Comparison of ENCODE assay signal across 8 mouse cellular contexts in genomic region chr11:96320688-96321087, GRCm38 (mm10). TPM values are rescaled to one million over a fixed set of nuclear protein-coding genes. Genes with fewer than 3 reads are reported as not detected.
A peak's percentile ranks its signal among the peaks of the same experiment; 100 is the strongest.
DNase-seq lines count a peak whose midpoint lies in the region; ATAC-seq and TF ChIP-seq lines count a peak whose summit lies in the region.

No protein-coding gene starts in this region.

- TF ChIP-seq CTCF in kidney, adult 2 months (conservative IDR thresholded peaks at IDR 0.05; ENCODE audit: insufficient read depth, insufficient read length, low read depth, low read length) = no peak

- H3K4me2 ChIP-seq in hindbrain, embryonic 14.5 days (replicated peaks) = peak overlapping the region; percentile 77
- peak overlapping the region; percentile 90 for H3K4me2 ChIP-seq in kidney, embryonic 16.5 days (replicated peaks; ENCODE audit: low read depth, low read length)
- peak overlapping the region; percentile 96 for H3K4me2 ChIP-seq in neural tube, embryonic 13.5 days
- no peak overlapping the region for H3K4me2 ChIP-seq in forebrain, embryonic 16.5 days (ENCODE audit: low read length)

- H3K9ac ChIP-seq in hindbrain, embryonic 14.5 days = peak overlapping the region; percentile 97
- peak overlapping the region; percentile 90 for H3K9ac ChIP-seq in kidney, embryonic 16.5 days (replicated peaks; ENCODE audit: low read length)
- peak overlapping the region; percentile 100 for H3K9ac ChIP-seq in neural tube, embryonic 13.5 days
- no peak overlapping the region for H3K9ac ChIP-seq in forebrain, embryonic 16.5 days (replicated peaks; ENCODE audit: low read depth, low read length)

- peak overlapping the region; percentile 53; the same call in 1 of the 2 replicates for H3K27ac ChIP-seq in kidney, adult 2 months (ENCODE audit: insufficient read depth, low read depth, low read length)
- peak overlapping the region; percentile 99 for H3K27ac ChIP-seq in hindbrain, embryonic 14.5 days
- peak overlapping the region; percentile 99 for H3K27ac ChIP-seq in kidney, embryonic 16.5 days (ENCODE audit: low read length)
- H3K27ac ChIP-seq in neural tube, embryonic 13.5 days (replicated peaks) = peak overlapping the region; percentile 100
- H3K27ac ChIP-seq in forebrain, embryonic 16.5 days (ENCODE audit: low read length) = no peak overlapping the region

- peaks cover 1% of the 10 kb centered on the region; the same call in 1 of the 2 replicates for H3K36me3 ChIP-seq in kidney, adult 2 months (ENCODE audit: control insufficient read depth, insufficient read depth, low read length)
- no peaks in the 10 kb centered on the region for H3K36me3 ChIP-seq in hindbrain, embryonic 14.5 days (replicated peaks; ENCODE audit: control insufficient read depth, insufficient read depth)
- no peaks in the 10 kb centered on the region for H3K36me3 ChIP-seq in kidney, embryonic 16.5 days (ENCODE audit: insufficient read depth, low read length)
- peaks cover 10% of the 10 kb centered on the region; the same call in 1 of the 2 replicates for H3K36me3 ChIP-seq in neural tube, embryonic 13.5 days
- no peaks in the 10 kb centered on the region for H3K36me3 ChIP-seq in forebrain, embryonic 16.5 days (ENCODE audit: control insufficient read depth, insufficient read depth)

- no peak for DNase-seq in kidney, adult 2 months
- DNase-seq in kidney, postnatal 14 days = no peak
- DNase-seq in hindbrain, embryonic 14.5 days (ENCODE audit: low spot score) = no peak
- no peak for DNase-seq in cerebellum, adult 8-10 months
- no peak for DNase-seq in urinary bladder, adult 2 months (ENCODE audit: low spot score)

- peaks cover 7% of the 10 kb centered on the region; the same call in 1 of the 2 replicates for H3K4me1 ChIP-seq in kidney, adult 2 months (ENCODE audit: control insufficient read depth, insufficient read depth, low read length)
- H3K4me1 ChIP-seq in hindbrain, embryonic 14.5 days (replicated peaks; ENCODE audit: control insufficient read depth, insufficient read depth, low read length) = no peaks in the 10 kb centered on the region
- H3K4me1 ChIP-seq in kidney, embryonic 16.5 days (ENCODE audit: insufficient read depth, low read length) = peaks cover 75% of the 10 kb centered on the region
- peaks cover 89% of the 10 kb centered on the region for H3K4me1 ChIP-seq in neural tube, embryonic 13.5 days (replicated peaks)
- H3K4me1 ChIP-seq in forebrain, embryonic 16.5 days (replicated peaks; ENCODE audit: control insufficient read depth, insufficient read depth, low read length) = no peaks in the 10 kb centered on the region

- 19% methylated on average over 17 of the region's 17 CpGs for WGBS in kidney, adult 2 months
- WGBS in hindbrain, embryonic 14.5 days = 2% methylated on average over 17 of the region's 17 CpGs
- 8% methylated on average over 17 of the region's 17 CpGs for WGBS in kidney, embryonic 16.5 days
- WGBS in neural tube, embryonic 13.5 days = under 1% methylated on average over 17 of the region's 17 CpGs
- WGBS in forebrain, embryonic 16.5 days = 0% methylated on average over 17 of the region's 17 CpGs

- H3K27me3 ChIP-seq in kidney, adult 2 months (replicated peaks; ENCODE audit: control insufficient read depth, insufficient read depth, low read length) = no peaks in the 10 kb centered on the region
- peaks cover 88% of the 10 kb centered on the region for H3K27me3 ChIP-seq in hindbrain, embryonic 14.5 days (ENCODE audit: control insufficient read depth, insufficient read depth, low read length)
- no peaks in the 10 kb centered on the region for H3K27me3 ChIP-seq in kidney, embryonic 16.5 days (ENCODE audit: insufficient read depth, low read length)
- no peaks in the 10 kb centered on the region for H3K27me3 ChIP-seq in neural tube, embryonic 13.5 days
- peaks cover 98% of the 10 kb centered on the region for H3K27me3 ChIP-seq in forebrain, embryonic 16.5 days (replicated peaks; ENCODE audit: control insufficient read depth, insufficient read depth, low read length)

- TF ChIP-seq POLR2A in kidney, adult 2 months (IDR thresholded peaks at IDR 0.05; ENCODE audit: low read depth, low read length) = no peak

- H3K9me3 ChIP-seq in hindbrain, embryonic 14.5 days (ENCODE audit: control insufficient read depth, low read length) = no peaks in the 10 kb centered on the region
- no peaks in the 10 kb centered on the region for H3K9me3 ChIP-seq in kidney, embryonic 16.5 days (ENCODE audit: low read length)
- no peaks in the 10 kb centered on the region for H3K9me3 ChIP-seq in neural tube, embryonic 13.5 days
- H3K9me3 ChIP-seq in forebrain, embryonic 16.5 days (ENCODE audit: control insufficient read depth, low read length) = no peaks in the 10 kb centered on the region

- no peak for ATAC-seq in hindbrain, embryonic 14.5 days (ENCODE audit: low FRiP score)
- no peak for ATAC-seq in kidney, embryonic 16.5 days (ENCODE audit: low FRiP score, low TSS enrichment)
- no peak for ATAC-seq in neural tube, embryonic 13.5 days (ENCODE audit: low read depth)
- no peak for ATAC-seq in forebrain, embryonic 16.5 days

- H3K4me3 ChIP-seq in kidney, adult 2 months (ENCODE audit: insufficient read depth, low read depth, low read length) = peak overlapping the region; percentile 18; the same call in 1 of the 2 replicates
- H3K4me3 ChIP-seq in hindbrain, embryonic 14.5 days (replicated peaks; ENCODE audit: low read length) = peak overlapping the region; percentile 48
- H3K4me3 ChIP-seq in kidney, embryonic 16.5 days (ENCODE audit: low read length) = peak overlapping the region; percentile 71
- H3K4me3 ChIP-seq in neural tube, embryonic 13.5 days = peak overlapping the region; percentile 99
- H3K4me3 ChIP-seq in forebrain, embryonic 16.5 days (replicated peaks; ENCODE audit: low read length) = no peak overlapping the region

RNA-seq across cellular contexts. Expression of gene Hoxb3, which starts 2.4 kb away (rescaled TPM):
- polyA plus RNA-seq in kidney, adult 2 months (2012; rRNA removed) = 10.1 and 14.1 TPM in 2 replicates
- 12.8 and 17.2 TPM in 2 replicates for polyA plus RNA-seq in hindbrain, embryonic 14.5 days (2014; fragmentation: Nextera tagmentation; extraction: Ambion mirVana)
- polyA plus RNA-seq in kidney, embryonic 16.5 days (2015; fragmentation: Nextera tagmentation; extraction: Ambion mirVana) = 3.7 and 4.3 TPM in 2 replicates
- 12.8 and 14.7 TPM in 2 replicates for polyA plus RNA-seq in neural tube, embryonic 13.5 days (2015; fragmentation: Nextera tagmentation; extraction: Ambion mirVana)
- not detected in 2 replicates for polyA plus RNA-seq in forebrain, embryonic 16.5 days (2015; fragmentation: Nextera tagmentation; extraction: Ambion mirVana)
- 11.4 and 11.8 TPM in 2 replicates for polyA plus RNA-seq in urinary bladder, adult 2 months (2012; rRNA removed)

RNA-seq across cellular contexts. Expression of gene Hoxb4, which starts 2.6 kb away (rescaled TPM):
- polyA plus RNA-seq in kidney, adult 2 months (2012; rRNA removed) = 12.6 and 14.6 TPM in 2 replicates
- polyA plus RNA-seq in hindbrain, embryonic 14.5 days (2014; fragmentation: Nextera tagmentation; extraction: Ambion mirVana) = 4.0 and 5.4 TPM in 2 replicates
- 4.1 and 6.2 TPM in 2 replicates for polyA plus RNA-seq in kidney, embryonic 16.5 days (2015; fragmentation: Nextera tagmentation; extraction: Ambion mirVana)
- 7.5 and 8.7 TPM in 2 replicates for polyA plus RNA-seq in neural tube, embryonic 13.5 days (2015; fragmentation: Nextera tagmentation; extraction: Ambion mirVana)
- polyA plus RNA-seq in forebrain, embryonic 16.5 days (2015; fragmentation: Nextera tagmentation; extraction: Ambion mirVana) = not detected in 2 replicates
- 6.8 and 7.6 TPM in 2 replicates for polyA plus RNA-seq in urinary bladder, adult 2 months (2012; rRNA removed)

RNA-seq across cellular contexts. Expression of gene Hoxb5, which starts 17.6 kb away (rescaled TPM):
- 7.7 and 8.4 TPM in 2 replicates for polyA plus RNA-seq in kidney, adult 2 months (2012; rRNA removed)
- polyA plus RNA-seq in hindbrain, embryonic 14.5 days (2014; fragmentation: Nextera tagmentation; extraction: Ambion mirVana) = 140 and 157 TPM in 2 replicates
- polyA plus RNA-seq in kidney, embryonic 16.5 days (2015; fragmentation: Nextera tagmentation; extraction: Ambion mirVana) = 19.2 and 24.3 TPM in 2 replicates
- 67.1 and 88.3 TPM in 2 replicates for polyA plus RNA-seq in neural tube, embryonic 13.5 days (2015; fragmentation: Nextera tagmentation; extraction: Ambion mirVana)
- polyA plus RNA-seq in forebrain, embryonic 16.5 days (2015; fragmentation: Nextera tagmentation; extraction: Ambion mirVana) = not detected in 2 replicates
- polyA plus RNA-seq in urinary bladder, adult 2 months (2012; rRNA removed) = 5.8 and 7.4 TPM in 2 replicates

RNA-seq across cellular contexts. Expression of gene Hoxb6, which starts 28.4 kb away (rescaled TPM):
- 62.7 and 67.9 TPM in 2 replicates for polyA plus RNA-seq in kidney, adult 2 months (2012; rRNA removed)
- 71.4 and 90.1 TPM in 2 replicates for polyA plus RNA-seq in hindbrain, embryonic 14.5 days (2014; fragmentation: Nextera tagmentation; extraction: Ambion mirVana)
- polyA plus RNA-seq in kidney, embryonic 16.5 days (2015; fragmentation: Nextera tagmentation; extraction: Ambion mirVana) = 50.3 and 55.7 TPM in 2 replicates
- polyA plus RNA-seq in neural tube, embryonic 13.5 days (2015; fragmentation: Nextera tagmentation; extraction: Ambion mirVana) = 171 and 174 TPM in 2 replicates
- not detected in 2 replicates for polyA plus RNA-seq in forebrain, embryonic 16.5 days (2015; fragmentation: Nextera tagmentation; extraction: Ambion mirVana)
- 12.9 and 13.7 TPM in 2 replicates for polyA plus RNA-seq in urinary bladder, adult 2 months (2012; rRNA removed)

RNA-seq across cellular contexts. Expression of gene Hoxb2, which starts 29.6 kb away (rescaled TPM):
- polyA plus RNA-seq in kidney, adult 2 months (2012; rRNA removed) = 22.8 and 28.4 TPM in 2 replicates
- polyA plus RNA-seq in hindbrain, embryonic 14.5 days (2014; fragmentation: Nextera tagmentation; extraction: Ambion mirVana) = 39.5 and 42.9 TPM in 2 replicates
- polyA plus RNA-seq in kidney, embryonic 16.5 days (2015; fragmentation: Nextera tagmentation; extraction: Ambion mirVana) = 34.4 and 36.1 TPM in 2 replicates
- polyA plus RNA-seq in neural tube, embryonic 13.5 days (2015; fragmentation: Nextera tagmentation; extraction: Ambion mirVana) = 63.0 and 67.1 TPM in 2 replicates
- not detected in 2 replicates for polyA plus RNA-seq in forebrain, embryonic 16.5 days (2015; fragmentation: Nextera tagmentation; extraction: Ambion mirVana)
- polyA plus RNA-seq in urinary bladder, adult 2 months (2012; rRNA removed) = 14.3 and 18.1 TPM in 2 replicates
